Mouse (Mus musculus): ENCODE measurements at regions not wholly inside any gene's neighbourhood (a gene's known extent, or its start where the extent isn't known, plus 50 kb on each side); places are given as distances from the start of the nearest gene placed in this dataset.

DNA sequence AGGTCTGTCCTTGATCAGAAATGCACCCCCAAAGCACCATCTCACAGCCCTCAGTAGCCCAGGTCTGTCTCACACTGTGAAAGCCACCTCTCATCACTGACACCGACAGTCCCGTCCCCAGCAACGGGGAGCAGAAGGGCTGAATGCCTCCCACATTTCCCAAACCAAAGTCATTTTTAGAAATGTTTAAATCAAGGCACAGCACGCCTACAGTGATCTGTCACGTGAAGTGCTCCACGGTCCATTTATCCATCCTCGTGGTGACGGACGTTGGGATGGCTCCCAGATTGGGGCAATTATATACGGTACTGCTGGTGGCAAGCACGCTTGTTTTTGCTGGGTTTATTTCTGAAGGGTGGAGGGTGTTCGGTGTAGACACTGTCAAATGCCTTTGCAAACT, 168.7 kb downstream of the Tshz3 start:
- Histone ChIP-seq H3K9me3 (replicated peaks; ENCODE audit: control insufficient read depth, low read length, poor library complexity, severe bottlenecking) (no peaks in the 10 kb centered on the region), H3K27ac (ENCODE audit: low read length) (no peak overlapping the region), H3K9ac (ENCODE audit: low read depth, low read length) (no peak overlapping the region), H3K4me1 (ENCODE audit: control insufficient read depth, insufficient read depth, low read length) (no peaks in the 10 kb centered on the region), H3K36me3 (ENCODE audit: control insufficient read depth, insufficient read depth, low read length) (no peaks in the 10 kb centered on the region), H3K4me3 (ENCODE audit: low read depth, low read length) (no peak overlapping the region), H3K27me3 (ENCODE audit: control insufficient read depth, insufficient read depth, low read depth, low read length) (no peaks in the 10 kb centered on the region), H3K4me2 (ENCODE audit: low read length) (no peak overlapping the region)
- WGBS, result 84% methylated on average over 12 of the region's 12 CpGs
- no peak for ATAC-seq

DNA sequence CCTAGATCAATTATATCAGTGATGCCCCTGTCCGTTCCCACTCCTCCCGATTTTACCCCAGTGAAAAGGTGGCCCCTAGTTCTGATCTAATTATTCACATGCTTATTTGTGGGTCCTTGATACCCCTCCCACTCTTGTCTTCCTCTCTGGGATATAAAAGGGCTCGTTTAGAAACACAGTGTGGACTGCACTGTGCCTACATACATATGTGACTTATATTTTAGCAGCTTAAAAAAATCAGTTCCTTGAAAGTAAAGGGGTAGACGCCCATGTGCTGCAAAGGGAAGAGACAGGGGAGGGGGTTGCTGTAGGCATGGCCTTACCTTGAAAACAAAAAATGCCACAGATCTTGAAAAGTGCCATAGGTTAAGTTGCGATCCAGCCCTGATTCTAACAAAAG, 176.1 kb downstream of the Tshz3 start:
- ATAC-seq, result no peak
- WGBS, result 71% methylated on average over 5 of the region's 5 CpGs
- Histone ChIP-seq H3K4me3 (ENCODE audit: low read depth, low read length) (no peak overlapping the region), H3K36me3 (ENCODE audit: control insufficient read depth, insufficient read depth, low read length) (no peaks in the 10 kb centered on the region), H3K27me3 (ENCODE audit: control insufficient read depth, insufficient read depth, low read depth, low read length) (no peaks in the 10 kb centered on the region), H3K9ac (ENCODE audit: low read depth, low read length) (no peak overlapping the region), H3K27ac (ENCODE audit: low read length) (no peak overlapping the region), H3K4me1 (ENCODE audit: control insufficient read depth, insufficient read depth, low read length) (no peaks in the 10 kb centered on the region), H3K9me3 (replicated peaks; ENCODE audit: control insufficient read depth, low read length, poor library complexity, severe bottlenecking) (no peaks in the 10 kb centered on the region), H3K4me2 (ENCODE audit: low read length) (no peak overlapping the region)

DNA sequence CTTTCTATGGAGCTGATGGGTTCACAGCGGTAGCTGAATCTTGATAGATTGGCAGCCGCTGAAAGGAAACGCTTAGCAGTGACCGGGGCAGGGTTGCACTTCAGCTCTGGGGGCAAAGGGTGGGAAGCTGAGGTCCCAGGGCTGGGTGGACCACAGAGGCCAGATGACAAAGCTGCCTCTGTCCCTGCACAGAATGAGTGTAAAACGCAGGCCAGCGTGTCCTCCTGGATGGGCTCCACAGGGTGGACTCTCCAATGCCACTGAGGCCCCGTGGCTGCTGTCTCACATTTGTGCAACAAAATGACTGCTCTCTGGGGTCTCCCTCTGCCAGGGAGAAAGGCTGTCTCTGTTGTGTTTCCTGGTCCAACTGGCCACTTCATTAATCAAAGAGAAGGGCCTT, 179.8 kb downstream of the Tshz3 start:
- 44% methylated on average over 7 of the region's 7 CpGs for WGBS
- Histone ChIP-seq H3K27ac (ENCODE audit: low read length) (no peak overlapping the region), H3K36me3 (ENCODE audit: control insufficient read depth, insufficient read depth, low read length) (no peaks in the 10 kb centered on the region), H3K4me2 (ENCODE audit: low read length) (no peak overlapping the region), H3K4me1 (ENCODE audit: control insufficient read depth, insufficient read depth, low read length) (no peaks in the 10 kb centered on the region), H3K9me3 (replicated peaks; ENCODE audit: control insufficient read depth, low read length, poor library complexity, severe bottlenecking) (no peaks in the 10 kb centered on the region), H3K4me3 (ENCODE audit: low read depth, low read length) (no peak overlapping the region), H3K27me3 (ENCODE audit: control insufficient read depth, insufficient read depth, low read depth, low read length) (no peaks in the 10 kb centered on the region), H3K9ac (ENCODE audit: low read depth, low read length) (no peak overlapping the region)
- ATAC-seq, result no peak

DNA sequence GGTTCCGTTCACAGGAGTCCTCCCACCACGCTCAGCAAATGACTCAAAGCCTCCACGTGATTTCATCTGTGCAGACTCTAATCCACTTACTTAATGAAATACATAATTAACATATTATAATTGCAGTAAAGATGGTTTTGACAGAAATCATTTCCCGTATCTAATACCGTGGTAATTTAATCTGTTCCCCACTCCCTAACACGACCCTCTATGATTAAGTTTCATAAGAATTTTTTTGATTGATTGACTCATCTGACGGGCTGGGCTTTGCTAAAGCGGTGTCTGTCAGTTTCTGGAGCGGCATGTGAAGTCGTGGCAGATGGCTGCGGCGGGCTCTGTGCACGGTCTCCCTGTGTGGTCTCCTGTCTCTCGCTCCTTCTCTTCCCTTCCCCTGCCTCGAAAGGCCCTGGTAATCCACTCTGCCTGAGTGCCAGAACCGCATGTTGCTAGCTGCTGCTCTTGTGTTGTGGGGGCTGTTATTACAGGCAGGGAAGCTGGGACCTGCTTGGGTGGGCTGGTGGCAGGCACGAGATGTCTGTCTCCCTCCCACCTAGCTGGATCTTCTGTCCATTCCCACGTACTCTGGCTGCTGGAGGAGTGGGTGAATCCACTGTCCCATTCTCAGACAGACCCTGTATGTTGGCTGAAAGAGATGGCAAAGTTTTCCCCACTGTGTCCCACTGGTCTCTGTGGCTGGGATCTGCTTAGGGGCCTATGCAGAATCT, 195.0 kb downstream of the Tshz3 start:
- peak; percentile 75 for ATAC-seq

DNA sequence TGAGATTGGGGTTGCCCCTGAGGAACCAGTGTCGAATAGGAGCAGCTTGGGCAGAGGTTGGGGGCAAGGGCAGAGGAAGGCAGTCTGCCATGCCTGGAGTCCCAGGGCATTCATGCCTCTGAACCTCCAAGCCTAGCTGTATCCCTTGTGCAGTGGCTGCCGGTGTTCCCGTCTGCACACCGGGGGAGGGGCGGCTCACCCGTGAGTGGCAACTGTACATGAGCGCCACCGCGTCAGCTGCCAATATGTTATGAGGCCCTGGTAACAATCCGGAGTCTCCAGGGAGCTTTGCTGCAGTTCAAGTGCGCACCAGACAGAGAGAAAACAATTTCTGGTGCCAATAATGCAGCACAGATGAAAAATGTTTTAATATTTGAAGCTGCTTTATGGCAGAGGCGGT, 198.4 kb downstream of the Tshz3 start:
- no peak overlapping the region for H3K4me3 ChIP-seq (ENCODE audit: low read depth, low read length)
- H3K9ac ChIP-seq (ENCODE audit: low read depth, low read length), result no peak overlapping the region
- peak; percentile 76 for ATAC-seq
- H3K9me3 ChIP-seq (replicated peaks; ENCODE audit: control insufficient read depth, low read length, poor library complexity, severe bottlenecking), result no peaks in the 10 kb centered on the region
- no peaks in the 10 kb centered on the region; the same call in none of the 2 replicates for H3K27me3 ChIP-seq (ENCODE audit: control insufficient read depth, insufficient read depth, low read depth, low read length)
- 39% methylated on average over 12 of the region's 12 CpGs for WGBS
- H3K36me3 ChIP-seq (ENCODE audit: control insufficient read depth, insufficient read depth, low read length), result no peaks in the 10 kb centered on the region
- no peak overlapping the region for H3K27ac ChIP-seq (ENCODE audit: low read length)
- H3K4me1 ChIP-seq (ENCODE audit: control insufficient read depth, insufficient read depth, low read length), result peaks cover 11% of the 10 kb centered on the region
- H3K4me2 ChIP-seq (ENCODE audit: low read length), result no peak overlapping the region

More for the DNA sequence above, 195.0 kb downstream of the Tshz3 start:
- Histone ChIP-seq H3K27ac (ENCODE audit: low read length) (no peak overlapping the region), H3K4me3 (ENCODE audit: low read depth, low read length) (no peak overlapping the region), H3K4me1 (ENCODE audit: control insufficient read depth, insufficient read depth, low read length) (peaks cover 11% of the 10 kb centered on the region), H3K36me3 (ENCODE audit: control insufficient read depth, insufficient read depth, low read length) (no peaks in the 10 kb centered on the region), H3K9ac (ENCODE audit: low read depth, low read length) (0 out of 2 replicates have a peak overlapping the region, but pooled peaks have one; percentile 16), H3K9me3 (replicated peaks; ENCODE audit: control insufficient read depth, low read length, poor library complexity, severe bottlenecking) (no peaks in the 10 kb centered on the region; the same call in 1 of the 2 replicates), H3K4me2 (ENCODE audit: low read length) (peak overlapping the region; percentile 6; the same call in 1 of the 2 replicates), H3K27me3 (ENCODE audit: control insufficient read depth, insufficient read depth, low read depth, low read length) (no peaks in the 10 kb centered on the region)
- WGBS, result 24% methylated on average over 18 of the region's 18 CpGs

DNA sequence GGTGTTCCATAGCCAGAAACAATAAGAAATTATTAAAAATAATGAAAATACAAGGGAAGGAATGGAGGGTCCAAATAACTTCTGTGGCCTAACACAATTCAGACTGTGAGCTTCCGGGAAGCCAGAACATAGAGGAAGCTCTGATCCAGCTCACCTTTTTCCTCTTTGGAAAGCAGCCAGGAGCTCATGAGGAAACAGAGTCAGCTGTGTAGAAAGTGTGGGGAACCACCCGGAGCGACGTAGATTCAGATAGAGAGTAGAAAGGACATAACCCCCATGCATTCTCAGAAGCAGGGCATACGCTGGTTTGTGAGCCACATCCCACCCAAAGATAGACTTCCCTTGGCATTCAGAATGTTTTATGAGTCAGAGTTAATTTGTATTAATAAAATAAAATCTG, 203.6 kb downstream of the Tshz3 start:
- Histone ChIP-seq H3K4me2 (ENCODE audit: low read length) (no peak overlapping the region), H3K9me3 (replicated peaks; ENCODE audit: control insufficient read depth, low read length, poor library complexity, severe bottlenecking) (no peaks in the 10 kb centered on the region), H3K27ac (ENCODE audit: low read length) (no peak overlapping the region), H3K4me1 (ENCODE audit: control insufficient read depth, insufficient read depth, low read length) (peaks cover 5% of the 10 kb centered on the region; the same call in 1 of the 2 replicates), H3K36me3 (ENCODE audit: control insufficient read depth, insufficient read depth, low read length) (no peaks in the 10 kb centered on the region), H3K27me3 (ENCODE audit: control insufficient read depth, insufficient read depth, low read depth, low read length) (no peaks in the 10 kb centered on the region; the same call in none of the 2 replicates), H3K9ac (ENCODE audit: low read depth, low read length) (no peak overlapping the region), H3K4me3 (ENCODE audit: low read depth, low read length) (no peak overlapping the region)
- no peak for ATAC-seq
- 96% methylated on average over 5 of the region's 5 CpGs for WGBS

DNA sequence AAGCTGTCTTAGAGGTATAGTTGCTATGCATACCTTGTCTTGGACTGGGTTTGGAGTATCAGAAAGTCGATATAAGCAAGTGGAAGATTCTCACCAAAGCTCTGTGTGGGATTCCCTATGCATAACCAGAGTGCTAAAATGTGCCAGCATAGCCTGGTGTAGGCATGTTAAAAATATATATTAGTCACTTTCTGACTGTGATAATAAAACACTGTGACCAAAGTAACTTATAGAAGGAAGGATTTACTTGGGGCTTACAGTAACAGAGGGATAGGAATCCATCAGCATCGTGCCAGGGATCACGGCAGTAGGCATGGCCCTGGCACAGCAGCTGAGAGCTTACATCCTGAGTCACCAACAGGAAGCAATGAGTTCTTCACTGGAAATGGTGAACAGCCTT, 215.4 kb downstream of the Tshz3 start:
- Histone ChIP-seq H3K4me1 (ENCODE audit: control insufficient read depth, insufficient read depth, low read length) (no peaks in the 10 kb centered on the region), H3K9me3 (replicated peaks; ENCODE audit: control insufficient read depth, low read length, poor library complexity, severe bottlenecking) (no peaks in the 10 kb centered on the region), H3K36me3 (ENCODE audit: control insufficient read depth, insufficient read depth, low read length) (no peaks in the 10 kb centered on the region), H3K27me3 (ENCODE audit: control insufficient read depth, insufficient read depth, low read depth, low read length) (no peaks in the 10 kb centered on the region), H3K4me2 (ENCODE audit: low read length) (no peak overlapping the region), H3K9ac (ENCODE audit: low read depth, low read length) (no peak overlapping the region), H3K27ac (ENCODE audit: low read length) (no peak overlapping the region), H3K4me3 (ENCODE audit: low read depth, low read length) (no peak overlapping the region)
- ATAC-seq, result no peak
- WGBS, result 88% methylated on average over 3 of the region's 3 CpGs

DNA sequence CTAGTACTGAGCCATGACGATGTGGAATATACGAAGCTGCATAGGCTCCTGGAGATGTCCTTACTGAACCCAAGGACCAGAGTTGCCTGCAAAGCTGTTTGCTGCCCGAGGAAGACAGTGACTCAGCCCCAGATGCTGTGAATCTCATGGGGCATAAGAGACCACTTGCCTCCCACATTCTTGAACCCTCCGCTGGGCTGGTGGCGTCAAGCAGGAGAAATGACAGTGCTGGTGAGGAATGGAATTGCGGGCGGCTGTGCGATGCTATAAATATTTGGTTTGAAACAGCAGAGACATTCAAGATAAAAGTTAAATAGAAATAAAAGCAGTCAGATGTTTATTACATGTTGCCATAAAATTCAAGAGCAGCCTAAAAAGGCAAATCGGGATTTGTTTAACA, 216.3 kb downstream of the Tshz3 start:
- WGBS, result 89% methylated on average over 9 of the region's 9 CpGs
- H3K9ac ChIP-seq (ENCODE audit: low read depth, low read length), result no peak overlapping the region
- H3K9me3 ChIP-seq (replicated peaks; ENCODE audit: control insufficient read depth, low read length, poor library complexity, severe bottlenecking), result no peaks in the 10 kb centered on the region
- H3K4me3 ChIP-seq (ENCODE audit: low read depth, low read length), result no peak overlapping the region
- no peaks in the 10 kb centered on the region for H3K4me1 ChIP-seq (ENCODE audit: control insufficient read depth, insufficient read depth, low read length)
- no peak overlapping the region for H3K27ac ChIP-seq (ENCODE audit: low read length)
- no peaks in the 10 kb centered on the region for H3K27me3 ChIP-seq (ENCODE audit: control insufficient read depth, insufficient read depth, low read depth, low read length)
- no peak overlapping the region for H3K4me2 ChIP-seq (ENCODE audit: low read length)
- no peaks in the 10 kb centered on the region for H3K36me3 ChIP-seq (ENCODE audit: control insufficient read depth, insufficient read depth, low read length)
- no peak for ATAC-seq

DNA sequence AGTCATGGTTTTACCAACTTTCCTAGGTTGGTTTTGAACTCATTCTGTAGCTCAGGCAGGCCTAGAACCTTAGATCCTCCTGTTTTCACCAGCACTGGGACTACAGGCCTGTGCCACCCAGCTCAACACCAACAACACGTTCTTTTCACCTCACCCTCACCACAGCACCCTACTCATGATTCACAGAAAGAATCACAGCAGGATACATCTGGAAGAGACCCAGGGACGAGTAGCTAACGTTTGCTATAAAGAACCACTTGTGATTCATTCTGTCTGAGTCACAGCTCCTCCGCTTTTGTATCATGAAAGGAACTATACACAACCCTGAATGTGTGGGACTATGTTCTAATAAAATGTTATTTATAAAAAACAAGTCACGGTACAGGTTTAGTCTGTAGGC, 217.3 kb downstream of the Tshz3 start:
- WGBS, result 83% methylated on average over 5 of the region's 5 CpGs
- no peak overlapping the region for H3K9ac ChIP-seq (ENCODE audit: low read depth, low read length)
- no peak for ATAC-seq
- no peaks in the 10 kb centered on the region for H3K36me3 ChIP-seq (ENCODE audit: control insufficient read depth, insufficient read depth, low read length)
- no peak overlapping the region for H3K4me2 ChIP-seq (ENCODE audit: low read length)
- no peaks in the 10 kb centered on the region for H3K4me1 ChIP-seq (ENCODE audit: control insufficient read depth, insufficient read depth, low read length)
- H3K27me3 ChIP-seq (ENCODE audit: control insufficient read depth, insufficient read depth, low read depth, low read length), result no peaks in the 10 kb centered on the region
- H3K9me3 ChIP-seq (replicated peaks; ENCODE audit: control insufficient read depth, low read length, poor library complexity, severe bottlenecking), result no peaks in the 10 kb centered on the region
- H3K4me3 ChIP-seq (ENCODE audit: low read depth, low read length), result no peak overlapping the region
- no peak overlapping the region for H3K27ac ChIP-seq (ENCODE audit: low read length)
